Mouse (Mus musculus) lung, postnatal 0 days (tissue): ENCODE data around the gene Svep1. TPM values are rescaled to one million over a fixed set of nuclear protein-coding genes. Genes with fewer than 3 reads are reported as not detected.

Source experiments
- ATAC-seq: fragments of 200-750 bp; cut with Nextera tagmentation; 2 replicates; pipeline ENCODE4 v1.8.0; 2017; ENCODE audit warnings: moderate library complexity
- DNase-seq: peaks from one replicate; pipeline ENCODE4 v3.0.0-alpha.2; 2016; ENCODE audit warnings: low spot score
- H3K27ac ChIP-seq: fragments of 300-500 bp; sonication (generic); 2 replicates; pipeline ENCODE4 v1.5.1; 2014; ENCODE audit warnings: antibody characterized with exemption, mild to moderate bottlenecking, low read length, mixed read lengths
- H3K27me3 ChIP-seq: fragments of 300-500 bp; sonication (generic); replicated peaks from 2 replicates; pipeline ENCODE4 v1.6.1; 2014; ENCODE audit warnings: low read length, mixed read lengths; ENCODE audit not compliant: insufficient read depth
- H3K36me3 ChIP-seq: fragments of 300-500 bp; sonication (generic); 2 replicates; pipeline ENCODE4 v1.6.1; 2014; ENCODE audit warnings: low read length, mixed read lengths; ENCODE audit not compliant: insufficient read depth
- H3K4me1 ChIP-seq: fragments of 300-500 bp; sonication (generic); 2 replicates; pipeline ENCODE4 v1.6.1; 2014; ENCODE audit warnings: antibody characterized with exemption, low read depth, low read length, mixed read lengths; ENCODE audit not compliant: insufficient read depth
- H3K4me2 ChIP-seq: fragments of 300-500 bp; sonication (generic); replicated peaks from 2 replicates; pipeline ENCODE4 v1.6.1; 2014; ENCODE audit warnings: low read depth, mild to moderate bottlenecking, low read length, moderate library complexity, mixed read lengths
- H3K4me3 ChIP-seq: fragments of 300-500 bp; sonication (generic); 2 replicates; pipeline ENCODE4 v1.5.1; 2014; ENCODE audit warnings: low read depth, low read length
- H3K9ac ChIP-seq: fragments of 300-500 bp; sonication (generic); replicated peaks from 2 replicates; pipeline ENCODE4 v1.6.1; 2014; ENCODE audit warnings: low read depth, mild to moderate bottlenecking
- H3K9me3 ChIP-seq: fragments of 300-500 bp; sonication (generic); 2 replicates; pipeline ENCODE4 v1.6.1; 2016; ENCODE audit warnings: low read length, mixed read lengths
- CTCF ChIP-seq: IDR thresholded peaks from 2 replicates; pipeline ENCODE4 v1.5.1; 2016; ENCODE audit warnings: antibody characterized with exemption, mild to moderate bottlenecking
- EP300 ChIP-seq: IDR thresholded peaks from 2 replicates; pipeline ENCODE4 v1.6.1; 2016; ENCODE audit warnings: antibody characterized with exemption, mild to moderate bottlenecking, control low read depth
- WGBS: fragments of 180-500 bp; shearing (Covaris S2); extraction: QIAGEN DNeasy Blood & Tissue Kit; methylation state at CpG from one replicate; pipeline ENCODE4 v1.1.7; 2014; 5-methylcytosine and 5-hydroxymethylcytosine counted together
- polyA plus RNA-seq: library from polyadenylated mRNA; unstranded; fragments of >200 nt; fragmentation: Nextera tagmentation; extraction: Ambion mirVana; gene quantifications from 2 replicates; pipeline ENCODE4 v1.2.1, GENCODE M21; 2015

Gene Svep1
- polyA plus RNA-seq, 1 experiment from 2014 or later: 3.9 TPM

DNA sequence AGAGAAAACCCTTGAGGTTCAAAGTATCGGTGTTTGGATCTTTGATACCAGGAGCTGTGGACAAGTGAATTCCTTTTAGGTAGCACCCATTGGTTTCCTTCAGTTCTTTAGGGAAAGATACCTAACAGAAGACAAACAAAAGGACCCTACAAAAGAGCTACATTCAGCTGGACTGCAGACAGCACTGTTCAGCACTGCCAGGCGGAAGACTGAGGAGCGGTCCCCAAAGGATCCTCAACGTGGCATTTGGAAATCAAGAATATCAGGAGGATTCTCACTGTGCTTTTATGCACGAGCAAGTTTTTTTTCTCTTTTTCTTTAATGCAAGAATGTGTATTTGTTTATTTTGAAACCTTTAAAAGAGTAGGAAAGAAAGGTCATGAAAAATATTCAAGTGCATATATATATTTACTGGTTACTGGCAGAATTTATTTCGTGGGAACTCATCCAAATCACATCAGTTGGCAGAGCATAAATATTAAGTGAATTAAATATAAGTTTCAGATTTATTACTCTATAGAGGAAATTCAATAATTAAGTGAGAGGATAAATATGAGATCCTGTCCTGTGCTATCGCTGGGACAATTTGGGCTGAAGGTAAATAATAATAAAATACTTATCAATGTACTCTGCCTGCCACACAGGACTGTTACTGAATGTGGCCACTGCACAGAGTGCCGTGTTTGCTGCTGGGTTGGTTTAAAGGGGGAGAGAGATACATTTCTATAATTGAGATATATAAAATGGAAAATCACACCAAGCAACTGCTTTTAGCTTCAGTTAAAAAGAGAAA is 66.7 kb downstream of the Svep1 start:
- H3K36me3 ChIP-seq: no peaks in the 10 kb centered on the region
- H3K9me3 ChIP-seq: no peaks in the 10 kb centered on the region
- TF ChIP-seq CTCF: no peak
- no peak overlapping the region for H3K4me3 ChIP-seq
- ATAC-seq: no peak
- no peaks in the 10 kb centered on the region for H3K27me3 ChIP-seq
- no peaks in the 10 kb centered on the region for H3K4me1 ChIP-seq
- no peak for DNase-seq
- 60% methylated on average over 8 of the region's 8 CpGs for WGBS
- H3K4me2 ChIP-seq: no peak overlapping the region
- H3K27ac ChIP-seq: no peak overlapping the region
- H3K9ac ChIP-seq: no peak overlapping the region

- WGBS: 79% methylated on average over 6 of the region's 6 CpGs
- H3K4me2 ChIP-seq: no peak overlapping the region
- no peaks in the 10 kb centered on the region for H3K4me1 ChIP-seq
- no peak overlapping the region for H3K9ac ChIP-seq
- H3K9me3 ChIP-seq: no peaks in the 10 kb centered on the region
- no peak overlapping the region for H3K27ac ChIP-seq
- H3K4me3 ChIP-seq: no peak overlapping the region
- no peaks in the 10 kb centered on the region for H3K36me3 ChIP-seq
- TF ChIP-seq CTCF (no peak), EP300 (no peak)
- DNase-seq (no peak), ATAC-seq (no peak)
- H3K27me3 ChIP-seq: no peaks in the 10 kb centered on the region
Observed at GRCm38 (mm10) chr4:58139241-58139640, 67.4 kb downstream of the Svep1 start.

DNA sequence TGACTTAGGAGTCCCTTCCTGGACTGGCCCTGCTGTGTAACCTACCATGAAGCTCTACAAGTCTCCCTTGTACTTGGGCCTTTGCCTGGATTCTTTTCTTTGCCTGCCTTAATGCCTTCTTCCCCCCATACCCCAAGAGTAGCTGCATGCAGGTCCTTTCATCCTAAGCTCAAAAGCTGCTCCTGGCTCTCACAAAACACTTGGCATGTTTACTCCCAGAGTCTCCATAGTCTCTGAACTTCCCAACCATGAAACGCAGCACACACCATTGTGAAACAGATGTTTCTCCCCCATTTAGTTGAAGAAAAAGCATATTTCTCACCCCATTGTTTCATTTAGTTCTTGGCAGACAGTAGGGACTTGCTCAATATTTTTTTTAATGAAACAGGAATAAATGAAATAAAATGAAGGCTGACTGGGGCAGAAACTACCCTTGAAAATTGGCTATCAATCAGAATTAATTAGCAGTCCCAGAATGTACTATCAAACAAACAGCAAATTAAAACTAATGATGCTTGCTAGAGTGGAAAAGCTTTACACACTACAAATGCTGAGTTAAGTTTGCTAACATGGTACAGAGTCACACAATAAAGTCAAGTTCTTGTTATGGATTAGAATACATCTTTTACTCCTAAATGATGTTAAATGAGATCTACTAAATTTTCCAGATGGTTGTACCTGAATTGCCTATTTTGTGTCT is 72.9 kb downstream of the Svep1 start:
- H3K27me3 ChIP-seq: no peaks in the 10 kb centered on the region
- ATAC-seq: peak; percentile 30; the same call in 1 of the 2 replicates
- 67% methylated on average over 1 of the region's 1 CpGs for WGBS
- no peak overlapping the region for H3K9ac ChIP-seq
- TF ChIP-seq EP300: peak; percentile 36; the same call in 1 of the 2 replicates
- no peak for TF ChIP-seq CTCF
- DNase-seq: peak; percentile 82
- H3K4me2 ChIP-seq: no peak overlapping the region
- 0 out of 2 replicates have a peak overlapping the region, but pooled peaks have one; percentile 14 for H3K27ac ChIP-seq
- H3K4me1 ChIP-seq: no peaks in the 10 kb centered on the region
- no peak overlapping the region for H3K4me3 ChIP-seq
- no peaks in the 10 kb centered on the region for H3K9me3 ChIP-seq
- H3K36me3 ChIP-seq: no peaks in the 10 kb centered on the region

DNA sequence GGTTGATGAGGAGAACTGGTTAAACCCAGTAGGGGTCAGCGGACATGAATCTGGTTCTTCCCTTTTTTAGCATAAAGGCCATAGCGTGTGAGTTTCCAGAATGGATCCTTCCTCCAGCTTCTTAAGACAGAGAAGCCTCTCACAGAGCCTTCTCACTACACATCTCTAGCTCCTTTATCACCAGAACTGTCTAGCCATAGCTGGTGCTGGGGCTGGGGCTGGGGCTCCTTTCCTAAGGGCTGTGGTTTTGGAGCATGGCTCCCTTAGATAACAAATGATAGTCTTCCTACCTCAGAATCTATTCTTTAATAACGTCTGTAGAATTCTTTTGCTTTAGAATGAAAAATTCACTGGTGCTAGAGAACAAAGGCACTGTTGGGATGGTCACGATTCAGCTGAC is 76.8 kb downstream of the Svep1 start:
- Histone ChIP-seq H3K9ac (no peak overlapping the region), H3K4me1 (no peaks in the 10 kb centered on the region), H3K36me3 (no peaks in the 10 kb centered on the region), H3K4me3 (no peak overlapping the region), H3K27ac (no peak overlapping the region), H3K9me3 (no peaks in the 10 kb centered on the region), H3K4me2 (no peak overlapping the region), H3K27me3 (no peaks in the 10 kb centered on the region)
- DNase-seq (no peak), ATAC-seq (no peak)
- TF ChIP-seq EP300 (no peak), CTCF (no peak)
- WGBS: 80% methylated on average over 4 of the region's 4 CpGs

- 91% methylated on average over 5 of the region's 5 CpGs for WGBS
- Histone ChIP-seq H3K27ac (no peak overlapping the region), H3K4me2 (no peak overlapping the region), H3K27me3 (no peaks in the 10 kb centered on the region), H3K36me3 (no peaks in the 10 kb centered on the region), H3K9me3 (no peaks in the 10 kb centered on the region), H3K9ac (no peak overlapping the region), H3K4me1 (no peaks in the 10 kb centered on the region), H3K4me3 (no peak overlapping the region)
- ATAC-seq (no peak), DNase-seq (no peak)
- TF ChIP-seq CTCF (no peak), EP300 (no peak)
Observed at GRCm38 (mm10) chr4:58127024-58127423, 79.6 kb downstream of the Svep1 start.

DNA sequence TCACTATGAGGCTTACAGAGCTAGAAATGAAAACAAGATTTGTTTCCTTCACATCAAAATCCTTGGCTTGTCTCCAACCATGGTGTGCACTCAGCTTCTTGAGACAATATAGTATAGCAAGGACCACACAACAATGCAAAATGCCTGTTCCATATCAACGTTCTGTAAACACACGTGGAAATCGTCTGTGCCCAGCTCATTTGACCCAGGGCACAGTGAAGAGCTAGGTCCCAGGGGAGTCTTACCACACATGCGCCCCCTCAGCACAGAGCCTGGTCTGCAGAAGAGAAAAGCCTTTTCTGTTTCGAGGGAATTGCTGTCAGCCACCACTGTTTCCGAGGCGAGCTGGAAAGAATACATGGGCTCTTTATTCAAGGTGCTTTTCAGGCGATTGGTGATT is 91.2 kb downstream of the Svep1 start:
- TF ChIP-seq EP300 (no peak), CTCF (no peak)
- no peaks in the 10 kb centered on the region for H3K27me3 ChIP-seq
- H3K9ac ChIP-seq: no peak overlapping the region
- 77% methylated on average over 8 of the region's 8 CpGs for WGBS
- no peaks in the 10 kb centered on the region for H3K36me3 ChIP-seq
- H3K9me3 ChIP-seq: no peaks in the 10 kb centered on the region
- DNase-seq (no peak), ATAC-seq (no peak)
- H3K4me2 ChIP-seq: no peak overlapping the region
- H3K4me1 ChIP-seq: no peaks in the 10 kb centered on the region
- H3K4me3 ChIP-seq: no peak overlapping the region
- H3K27ac ChIP-seq: no peak overlapping the region
